Mouse (Mus musculus): Measurements from ENCODE around the gene Lgals3bp.
A peak's percentile ranks its signal among the peaks of the same experiment; 100 is the strongest.
"Not testable (repeated sequence)": the region's sequence is repeated elsewhere in the genome, so short reads cannot be mapped to it uniquely, and the experiment has no call there.

The Lgals3bp gene

DNA sequence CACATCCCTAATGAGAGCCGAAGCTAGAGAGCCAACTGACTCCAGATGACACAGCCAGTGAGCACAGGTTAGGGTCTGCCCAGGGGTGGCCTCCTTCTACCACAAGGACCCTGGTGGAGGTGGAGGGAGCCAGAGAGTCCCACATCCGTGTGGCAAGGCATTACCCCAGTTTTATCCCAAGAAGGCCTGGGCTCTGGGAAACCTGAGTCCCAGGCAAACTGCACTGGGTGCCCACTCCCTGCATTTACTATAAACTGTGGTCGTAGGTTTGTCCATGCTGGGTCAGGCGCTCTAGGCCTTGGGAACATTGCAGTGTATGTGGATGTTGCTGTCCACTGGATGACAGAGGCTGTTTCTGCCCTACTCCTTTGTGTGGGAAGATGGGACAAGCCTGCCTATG lies 697 bp downstream of the Lgals3bp start:
- DNase-seq (ENCODE audit: low read depth, low spot score), result no peak

DNA sequence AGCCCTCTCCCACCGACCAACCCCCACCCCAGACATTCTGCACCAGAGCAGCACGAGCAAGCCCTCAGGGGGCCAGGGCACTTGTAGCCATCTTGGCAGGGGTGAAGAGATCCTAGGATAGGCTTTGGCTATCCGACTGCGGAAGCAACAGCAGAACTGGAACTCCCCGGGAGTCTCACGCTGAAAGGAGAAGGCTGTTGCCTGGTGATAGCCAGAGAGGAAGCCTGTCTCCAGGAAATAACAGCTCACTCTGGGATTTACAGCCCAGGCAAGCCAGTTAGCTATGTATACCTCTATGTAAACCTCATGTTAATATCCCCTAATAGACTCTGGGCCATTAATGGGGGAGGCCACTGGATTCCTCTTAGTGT lies 1.3 kb downstream of the Lgals3bp start:
- no peak for DNase-seq (ENCODE audit: low read depth, low spot score)

DNA sequence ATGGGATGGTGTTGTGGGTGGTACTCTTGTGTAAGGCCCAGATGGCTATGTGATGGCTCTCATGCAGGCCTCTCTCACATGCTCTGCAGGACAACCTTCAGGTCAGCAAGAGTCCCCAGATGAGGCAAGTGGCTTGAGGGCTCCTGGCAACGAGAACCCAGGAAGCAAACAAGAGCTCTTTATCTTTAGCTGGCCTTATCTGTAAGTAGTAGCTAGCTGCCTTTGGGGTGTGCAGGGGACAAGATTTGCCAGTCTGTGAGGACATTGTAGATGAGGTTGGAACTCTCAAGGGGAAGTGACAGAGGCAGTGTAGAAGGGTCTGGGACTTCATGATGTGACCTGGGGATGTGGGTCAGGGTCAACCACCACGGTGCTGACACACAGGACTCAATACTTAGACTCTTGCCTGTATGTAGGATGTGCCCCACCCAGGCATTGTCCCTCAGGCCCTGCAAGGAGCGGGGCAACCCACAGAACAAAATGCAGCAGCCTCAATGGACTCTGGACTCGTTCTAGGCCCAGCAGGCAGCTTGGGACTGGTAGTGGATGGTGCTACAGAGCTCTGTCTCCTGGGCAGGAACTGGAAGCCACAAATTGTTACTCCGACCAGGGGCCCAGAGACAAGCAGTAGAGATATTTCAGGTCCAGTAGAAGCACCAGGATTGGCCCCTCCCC lies 1.9 kb downstream of the Lgals3bp start:
- DNase-seq (ENCODE audit: low read depth, low spot score), result no peak

DNA sequence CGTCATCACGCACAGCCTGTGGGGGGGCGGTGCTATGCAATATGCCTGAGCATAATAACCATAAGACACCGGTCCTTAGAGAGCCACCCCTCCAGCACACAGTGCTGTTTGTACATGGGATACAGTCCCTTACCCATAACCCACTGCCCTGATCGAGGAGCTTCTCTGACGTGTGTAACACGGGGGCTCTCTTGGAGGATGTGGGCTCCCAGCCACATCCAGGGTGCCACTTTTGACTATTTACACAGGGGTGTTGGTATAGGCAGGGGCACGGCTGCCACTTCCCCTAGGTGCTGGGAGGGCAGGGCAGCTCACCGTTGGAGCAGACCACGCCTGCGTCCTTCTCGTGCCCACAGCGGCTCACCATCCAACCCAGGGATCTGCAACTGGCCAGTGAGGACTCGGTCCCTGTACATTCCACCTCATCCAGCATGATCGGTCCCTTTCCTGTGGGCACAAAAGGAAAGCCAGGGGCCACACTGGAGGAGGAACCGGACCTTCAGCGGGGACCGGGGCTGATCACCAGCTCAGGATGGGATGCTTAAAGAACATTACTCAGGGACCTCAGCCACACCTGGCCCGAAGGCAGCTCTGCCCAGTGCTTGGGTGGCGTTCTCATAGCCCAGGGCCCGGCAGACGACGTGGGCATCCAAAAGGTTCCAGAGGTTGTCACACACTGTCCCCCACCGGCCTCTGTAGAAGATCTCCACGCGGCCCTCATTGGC lies 3.9 kb downstream of the Lgals3bp start:
- DNase-seq (ENCODE audit: low read depth, low spot score), result no peak

DNA sequence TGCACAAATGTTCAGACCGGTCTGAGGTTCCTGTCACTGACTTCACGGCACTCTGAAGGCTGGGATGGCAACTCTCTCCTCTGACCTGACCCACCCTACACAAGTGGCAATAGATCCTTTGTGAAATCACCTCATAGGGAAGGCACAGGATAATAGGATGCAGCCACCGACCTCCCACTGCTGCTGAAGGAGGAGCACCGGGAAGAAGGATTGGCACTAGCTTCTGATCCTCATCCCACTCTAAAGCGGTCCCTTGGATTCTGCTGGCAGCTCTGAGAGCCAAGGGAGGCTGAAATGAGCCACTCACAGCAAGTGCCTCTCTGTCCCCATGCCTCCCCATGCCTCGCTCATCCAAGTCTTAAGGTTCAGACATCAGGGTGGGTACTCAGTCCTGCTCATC lies 7.4 kb downstream of the Lgals3bp start:
- DNase-seq (ENCODE audit: low read depth, low spot score), result no peak

DNA sequence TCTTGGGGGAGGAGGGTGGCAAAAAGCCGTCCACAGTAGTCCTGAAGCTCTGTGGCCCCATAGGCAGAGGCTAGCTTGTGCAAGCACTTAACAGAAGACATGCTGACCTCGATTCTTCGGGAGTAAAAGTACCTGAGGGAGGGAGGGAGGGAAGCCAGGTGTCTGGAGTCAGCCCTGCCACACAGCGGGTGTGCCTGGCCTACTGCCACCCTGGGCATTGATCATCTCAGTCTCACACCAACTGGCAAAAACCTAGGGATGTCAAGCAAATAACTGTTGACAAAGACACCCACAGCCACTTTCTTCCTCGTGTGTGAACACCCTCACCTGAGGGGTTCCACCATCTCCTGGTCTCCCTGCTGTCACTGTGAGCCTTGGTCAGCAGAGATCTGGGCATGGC lies 7.9 kb downstream of the Lgals3bp start:
- DNase-seq (ENCODE audit: low read depth, low spot score), result no peak

DNA sequence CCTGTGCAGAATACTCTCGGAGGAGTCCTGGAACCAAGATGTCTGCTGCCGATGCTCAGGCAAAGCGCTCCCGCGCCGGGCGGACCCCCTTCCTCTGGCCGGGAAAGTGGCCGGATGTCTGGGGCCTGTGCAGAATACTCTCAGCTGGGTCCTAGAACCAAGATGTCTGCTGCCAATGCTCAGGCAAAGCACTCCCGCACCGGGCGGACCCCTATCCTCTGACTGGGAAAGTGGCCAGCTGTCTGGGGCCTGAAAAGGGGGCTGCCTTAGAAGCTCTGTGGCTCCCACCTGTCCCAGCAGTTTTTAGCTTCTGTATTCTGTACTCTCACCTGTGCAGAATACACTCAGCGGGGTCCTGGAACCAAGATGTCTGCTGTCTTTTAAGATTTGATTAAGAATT lies 14.1 kb downstream of the Lgals3bp start:
- DNase-seq (ENCODE audit: low read depth, low spot score), result not testable (repeated sequence)

DNA sequence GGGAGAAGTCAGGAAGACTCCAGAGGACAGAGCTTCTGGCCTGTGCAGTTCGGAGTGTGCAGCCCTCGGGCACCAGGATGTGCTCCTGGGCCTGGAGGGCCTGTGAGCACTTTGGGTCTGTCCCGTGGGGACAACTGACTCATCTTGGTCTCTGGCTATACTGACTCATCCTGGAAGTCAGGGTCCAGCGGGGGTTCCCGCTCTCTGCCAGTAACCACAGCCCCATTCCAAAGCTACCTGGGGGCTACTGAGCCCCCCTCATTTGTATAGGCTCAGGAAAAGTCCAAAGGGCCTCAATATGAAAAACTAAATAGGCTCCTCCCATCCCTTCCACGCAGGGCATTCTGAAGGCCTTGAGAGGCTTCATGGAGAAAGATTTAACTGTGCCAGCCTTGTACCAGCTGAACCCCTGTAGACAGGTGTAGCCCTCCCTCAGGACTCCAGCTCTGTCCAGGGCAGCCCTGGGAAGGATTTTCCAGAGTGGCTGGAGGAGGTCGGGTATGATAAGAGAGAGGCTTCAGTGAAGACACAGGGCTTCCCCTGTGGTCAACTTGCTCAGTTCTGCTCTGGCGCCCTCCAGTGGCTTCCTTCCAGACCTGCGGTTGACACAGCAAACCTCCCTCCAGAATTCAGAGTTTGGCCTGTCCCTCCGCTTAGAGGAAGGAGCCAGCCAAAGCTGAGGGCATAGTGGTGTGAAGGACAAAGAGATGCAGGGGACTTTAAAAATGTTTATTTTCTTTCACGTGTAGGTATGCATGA lies 22.5 kb downstream of the Lgals3bp start:
- DNase-seq (ENCODE audit: low read depth, low spot score), result peak; percentile 36

DNA sequence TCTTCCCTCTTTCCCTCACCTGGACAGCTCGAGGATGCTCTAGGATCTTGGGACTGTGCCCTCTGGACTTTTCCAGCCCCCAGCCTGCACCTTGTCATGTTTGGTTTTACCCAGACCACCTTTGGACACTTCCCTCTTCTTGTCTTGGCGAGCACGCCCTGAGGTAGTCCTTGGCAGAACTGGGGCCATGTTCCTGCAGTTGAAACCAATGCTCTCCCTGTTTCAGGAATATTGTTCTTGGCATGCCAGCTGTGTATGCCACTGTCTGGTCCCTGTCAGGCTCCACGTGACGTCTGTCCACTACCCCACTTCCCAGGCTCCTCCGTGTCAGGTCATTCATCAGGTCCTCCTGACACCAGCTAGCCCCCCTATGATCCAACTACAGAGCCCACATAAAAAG lies 23.2 kb downstream of the Lgals3bp start:
- DNase-seq (ENCODE audit: low read depth, low spot score), result no peak

DNA sequence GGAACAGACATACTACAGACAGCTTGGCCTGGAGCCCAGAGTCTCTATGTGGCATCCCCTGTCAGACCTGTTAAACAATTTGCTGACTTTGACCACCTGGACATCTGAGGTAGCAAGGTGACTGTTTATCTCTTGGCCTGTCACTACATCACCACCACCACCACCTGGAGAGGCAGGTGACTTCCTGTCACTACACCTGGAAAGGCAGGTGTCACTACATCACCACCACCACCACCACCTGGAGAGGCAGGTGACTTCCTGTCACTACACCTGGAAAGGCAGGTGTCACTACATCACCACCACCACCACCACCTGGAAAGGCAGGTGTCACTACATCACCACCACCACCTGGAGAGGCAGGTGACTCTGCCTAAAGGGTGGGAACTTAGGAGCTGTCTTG lies 25.6 kb downstream of the Lgals3bp start:
- DNase-seq (ENCODE audit: low read depth, low spot score), result not testable (repeated sequence)

DNA sequence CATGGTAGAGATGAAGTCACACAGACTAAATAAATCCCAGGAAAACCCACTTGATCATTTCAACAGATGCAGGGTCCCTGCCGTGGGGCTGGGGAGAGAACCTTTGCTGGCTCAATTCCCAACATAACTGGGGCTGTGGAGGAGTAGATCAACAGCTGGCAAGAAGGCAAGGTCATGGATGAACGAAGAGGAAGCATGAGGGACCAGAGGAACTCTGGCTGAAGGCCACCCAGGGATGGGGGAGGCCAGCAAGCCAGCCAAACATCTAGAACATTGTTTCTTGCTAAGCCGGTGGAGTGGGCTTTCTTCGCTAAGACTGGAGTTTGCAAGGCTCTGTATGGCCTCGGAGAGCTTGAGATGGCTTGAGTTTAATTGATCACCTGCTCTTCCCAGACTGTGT lies 26.0 kb downstream of the Lgals3bp start:
- no peak for DNase-seq (ENCODE audit: low read depth, low spot score)

DNA sequence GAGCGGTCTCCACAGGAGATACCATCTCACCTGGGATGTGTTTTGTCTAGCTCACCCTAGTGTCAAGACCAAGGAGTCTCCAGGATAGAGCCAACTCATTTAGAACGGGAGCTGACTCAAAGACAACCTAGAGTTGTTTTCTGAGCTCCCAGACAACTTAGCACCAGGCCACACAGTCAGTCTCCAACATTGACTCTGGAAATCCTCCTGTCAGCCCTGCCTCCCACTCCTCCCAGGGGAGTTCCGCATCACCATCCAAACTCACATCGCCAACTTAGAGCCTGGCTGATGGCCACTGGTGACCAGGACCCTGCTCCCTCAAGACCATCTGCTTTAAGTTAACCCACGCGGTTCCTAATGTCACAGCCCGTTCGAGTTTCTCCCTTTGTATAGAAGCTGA lies 26.4 kb downstream of the Lgals3bp start:
- DNase-seq (ENCODE audit: low read depth, low spot score), result no peak

DNA sequence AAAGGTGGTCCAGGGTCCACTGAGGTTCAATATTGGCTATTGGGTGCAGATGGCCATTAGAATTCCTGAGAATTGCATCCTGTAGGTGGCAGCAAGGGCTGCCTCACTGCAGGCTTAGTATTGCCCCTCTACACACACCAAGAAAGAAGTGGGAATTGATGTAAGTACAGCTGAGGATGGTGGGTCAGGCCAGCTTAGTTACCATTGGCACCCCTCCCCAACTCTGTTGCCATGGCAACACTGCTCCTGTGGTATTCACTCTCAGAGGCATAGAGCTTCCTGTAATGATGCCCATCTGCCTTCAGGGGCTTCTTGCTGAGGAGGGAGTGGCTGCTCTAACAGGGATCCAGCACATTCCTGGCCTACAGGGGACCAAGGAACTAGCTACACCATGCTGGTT lies 26.9 kb downstream of the Lgals3bp start:
- DNase-seq (ENCODE audit: low read depth, low spot score), result no peak

DNA sequence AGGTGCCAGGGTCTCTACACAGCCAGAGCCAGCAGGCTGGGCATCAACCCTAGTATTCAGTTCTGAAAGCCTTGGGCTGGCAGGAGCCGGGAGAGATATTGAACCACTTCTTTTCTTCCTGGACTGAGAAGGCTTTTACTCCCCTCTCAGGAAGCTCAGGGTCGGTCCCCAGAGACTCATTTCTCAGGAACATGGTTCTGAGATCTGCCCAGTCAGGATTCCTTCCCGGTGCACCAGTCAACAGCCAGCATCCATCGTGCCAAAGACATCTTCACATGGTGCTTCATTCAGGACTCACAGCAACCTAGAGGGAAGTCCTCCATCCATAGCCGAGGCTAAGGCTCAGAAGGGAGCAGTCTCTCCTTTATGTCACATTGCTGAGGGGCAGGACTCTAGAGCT lies 27.4 kb downstream of the Lgals3bp start:
- no peak for DNase-seq (ENCODE audit: low read depth, low spot score)

DNA sequence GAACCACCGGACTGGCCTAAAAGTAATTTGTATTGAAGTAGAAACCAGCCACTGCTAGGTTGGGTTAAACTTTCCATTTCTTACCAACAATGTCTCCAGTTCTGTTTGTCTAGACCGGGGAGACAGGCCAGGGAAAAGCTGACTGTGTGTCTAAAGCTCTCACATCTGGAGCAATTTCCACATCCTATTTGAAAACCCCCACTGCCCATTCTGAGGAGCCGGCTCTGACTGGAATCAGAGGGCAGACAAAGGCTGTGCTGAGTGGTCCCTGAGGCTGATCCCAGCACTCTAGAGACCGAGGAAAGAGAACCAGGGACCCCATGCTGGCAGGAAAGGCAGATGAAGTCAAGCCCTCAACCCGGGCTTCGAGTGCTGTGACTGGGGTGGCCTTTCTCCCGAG lies 29.3 kb downstream of the Lgals3bp start:
- DNase-seq (ENCODE audit: low read depth, low spot score), result no peak

DNA sequence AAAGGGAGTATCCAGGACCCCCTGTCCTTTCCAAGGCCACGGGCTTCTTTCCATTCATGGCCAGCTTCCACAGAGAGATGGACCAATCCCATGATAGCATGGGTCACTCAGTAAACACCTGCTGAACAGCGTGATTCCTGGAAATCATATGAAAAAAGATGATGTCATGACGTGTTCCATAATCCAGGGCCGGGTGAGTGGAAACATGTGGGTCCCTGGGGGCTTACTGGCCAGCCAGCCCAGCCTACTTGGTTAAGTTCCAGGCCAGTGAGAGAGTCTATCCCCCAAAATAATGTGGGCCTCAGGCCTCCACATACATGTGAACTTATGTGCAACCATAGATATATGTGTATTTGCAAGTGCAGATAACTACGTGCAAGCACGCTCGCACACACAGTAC lies 30.0 kb downstream of the Lgals3bp start:
- DNase-seq (ENCODE audit: low read depth, low spot score), result no peak

DNA sequence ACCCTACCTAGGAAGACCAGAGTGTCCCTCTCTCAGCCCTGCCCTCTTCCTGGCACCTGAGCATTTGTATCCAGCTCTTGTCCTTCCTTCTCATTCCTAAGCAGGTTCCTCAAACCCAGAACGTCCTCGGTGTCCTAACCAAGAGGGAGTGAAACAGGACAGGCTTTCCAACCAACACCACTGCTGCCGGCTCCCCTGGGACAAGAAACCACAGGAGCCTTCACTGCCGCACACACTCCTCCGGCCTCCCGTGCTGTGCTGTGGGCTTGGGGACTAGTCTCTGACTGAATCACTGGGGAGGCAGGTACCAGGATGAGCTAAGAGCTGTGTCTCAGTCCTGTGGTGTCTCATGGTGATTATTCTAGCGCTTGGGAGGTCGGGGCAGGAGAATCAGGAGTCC lies 32.2 kb downstream of the Lgals3bp start:
- DNase-seq (ENCODE audit: low read depth, low spot score), result no peak

DNA sequence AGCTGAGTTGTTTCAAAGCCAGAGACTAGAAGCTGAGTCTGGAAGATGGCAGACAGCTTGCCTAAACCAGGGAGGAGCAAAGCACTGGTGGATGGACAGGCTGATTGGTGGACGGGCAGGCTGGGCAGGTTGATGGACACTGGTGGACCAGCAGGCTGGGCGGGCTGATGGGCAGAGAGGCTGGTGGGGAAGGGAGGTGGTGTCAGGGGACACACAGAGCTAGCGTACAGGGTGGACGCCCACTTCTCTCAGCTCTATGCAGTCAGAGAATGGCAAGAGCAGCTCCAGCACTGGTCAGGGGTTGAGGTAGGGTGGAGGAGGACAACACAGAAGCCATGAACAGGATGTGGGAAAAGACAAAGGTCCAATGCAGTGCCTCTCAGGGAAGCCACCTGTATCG lies 32.6 kb downstream of the Lgals3bp start:
- no peak for DNase-seq (ENCODE audit: low read depth, low spot score)

DNA sequence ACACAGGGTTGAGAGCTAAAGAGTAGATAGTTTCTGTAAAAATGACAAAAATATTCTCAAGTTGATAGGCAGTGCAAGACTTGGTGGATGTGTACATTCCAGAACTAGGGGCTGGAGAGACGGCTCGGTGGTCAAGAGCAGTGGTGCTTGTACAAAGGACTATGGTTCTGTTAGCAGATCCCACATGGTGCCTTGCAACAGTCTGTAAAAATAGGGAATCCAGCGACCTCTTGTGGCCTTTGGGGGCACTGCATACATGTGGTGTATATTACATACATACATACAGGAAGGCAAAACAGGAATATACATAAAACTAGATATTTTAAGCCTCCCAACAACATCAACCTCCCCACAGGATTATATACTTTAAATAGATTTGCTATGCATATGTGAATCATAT lies 33.6 kb downstream of the Lgals3bp start:
- no peak for DNase-seq (ENCODE audit: low read depth, low spot score)

DNA sequence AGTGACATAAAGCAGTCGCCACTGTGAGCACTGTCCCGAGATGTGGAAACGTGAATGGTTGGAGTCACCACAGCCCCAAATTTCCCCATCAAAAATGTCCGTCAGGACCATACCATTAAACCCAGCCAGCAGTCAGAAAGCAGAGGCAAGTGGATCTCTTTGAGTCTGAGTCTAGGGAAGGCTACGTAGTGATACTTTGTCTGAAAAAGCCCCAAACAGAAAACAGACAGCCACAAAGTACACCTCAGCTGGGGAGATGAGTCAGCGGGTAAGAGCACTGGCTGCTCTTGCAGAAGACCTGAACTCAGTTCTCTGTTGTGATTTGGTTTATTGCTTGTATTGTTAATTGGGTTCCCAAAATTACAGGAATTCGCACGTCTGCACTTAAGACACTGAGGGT lies 35.3 kb downstream of the Lgals3bp start:
- DNase-seq (ENCODE audit: low read depth, low spot score), result no peak

DNA sequence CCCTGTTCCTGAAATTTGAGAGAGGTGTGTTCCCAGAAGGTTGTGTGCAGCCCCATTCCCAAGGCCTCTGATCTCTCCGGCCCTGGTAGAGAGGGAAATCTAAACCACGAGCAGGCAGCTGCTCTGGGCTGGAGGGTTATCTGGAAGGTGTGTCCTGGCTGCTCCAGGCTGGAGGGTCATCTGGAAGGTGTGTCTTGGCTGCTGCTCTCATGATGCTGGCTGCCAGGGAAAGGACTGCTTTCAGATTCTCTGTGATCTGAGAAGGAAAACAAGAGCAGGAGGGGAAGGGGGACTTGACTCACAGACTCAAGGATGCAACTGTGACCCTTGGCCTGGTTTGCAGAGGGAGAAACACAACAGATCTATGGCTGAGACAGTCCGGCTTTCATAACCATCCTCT lies 35.8 kb downstream of the Lgals3bp start:
- DNase-seq (ENCODE audit: low read depth, low spot score), result no peak

DNA sequence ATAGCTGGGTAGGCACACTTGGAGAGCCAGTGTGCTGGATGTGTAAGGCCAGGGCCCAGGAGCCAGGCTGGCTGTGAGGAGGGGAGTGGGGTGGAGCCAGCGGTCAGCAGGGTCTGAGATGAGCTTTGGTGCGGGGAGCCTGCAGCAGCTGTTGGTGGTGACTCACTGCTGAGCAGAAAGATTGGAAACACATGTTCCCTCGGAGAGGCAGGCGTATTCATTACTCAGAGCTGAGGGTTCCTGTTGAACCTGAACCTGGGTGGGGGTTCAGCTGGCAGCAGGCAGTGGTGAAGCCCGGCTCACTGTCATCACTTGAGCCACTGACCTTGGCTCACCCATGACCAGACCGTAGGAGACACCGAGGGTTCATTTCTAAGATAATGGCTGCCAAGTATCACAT lies 36.7 kb downstream of the Lgals3bp start:
- DNase-seq (ENCODE audit: low read depth, low spot score), result no peak

DNA sequence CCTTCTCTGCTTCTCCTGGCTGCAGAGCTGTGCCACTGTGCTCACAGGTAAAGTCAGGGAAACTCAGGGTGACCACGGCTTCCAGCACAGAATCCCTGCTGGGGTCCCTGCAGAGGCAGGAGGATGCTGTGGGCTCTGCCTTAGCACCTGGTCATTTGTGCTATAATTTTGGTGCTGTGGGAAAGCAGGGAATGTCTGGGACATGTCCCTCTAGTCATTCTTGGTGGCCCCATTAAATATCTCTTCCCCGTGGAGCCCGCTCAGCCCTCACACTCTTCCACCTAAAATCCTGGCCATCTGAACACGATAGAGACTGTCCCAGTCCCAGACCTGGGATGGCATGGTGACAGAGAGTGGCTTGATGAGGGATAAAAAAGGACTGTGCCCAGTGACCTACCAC lies 37.9 kb downstream of the Lgals3bp start:
- DNase-seq (ENCODE audit: low read depth, low spot score), result no peak

All from retina, adult 2 months (tissue).